Mouse (Mus musculus) midbrain, postnatal 0 days (tissue): ENCODE measurements at regions not wholly inside any gene's neighbourhood (a gene's known extent, or its start where the extent isn't known, plus 50 kb on each side); places are given as distances from the start of the nearest gene placed in this dataset.

Experiments
- ATAC-seq: fragments of 200-750 bp; cut with Nextera tagmentation; 2 replicates; pipeline ENCODE4 v1.8.0; 2017; ENCODE audit warnings: moderate number of reproducible peaks, mild to moderate bottlenecking, moderate TSS enrichment, moderate library complexity; ENCODE audit not compliant: low FRiP score
- DNase-seq: peaks from one replicate; pipeline ENCODE4 v3.0.0-alpha.2; 2015; ENCODE audit warnings: low spot score
- H3K27ac ChIP-seq: fragments of 300-500 bp; sonication (generic); 2 replicates; pipeline ENCODE4 v1.5.1; 2014; ENCODE audit warnings: low read depth, mild to moderate bottlenecking, low read length, mixed read lengths
- H3K27me3 ChIP-seq: fragments of 300-500 bp; sonication (generic); 2 replicates; pipeline ENCODE4 v1.6.1; 2014; ENCODE audit warnings: low read length, control low read depth, mixed read lengths; ENCODE audit not compliant: insufficient read depth
- H3K36me3 ChIP-seq: fragments of 300-500 bp; sonication (generic); 2 replicates; pipeline ENCODE4 v1.6.1; 2014; ENCODE audit warnings: low read length, control low read depth, mixed read lengths; ENCODE audit not compliant: insufficient read depth
- H3K4me1 ChIP-seq: fragments of 300-500 bp; sonication (generic); 2 replicates; pipeline ENCODE4 v1.6.1; 2014; ENCODE audit warnings: mild to moderate bottlenecking, control low read depth, antibody characterized with exemption, low read length, mixed read lengths; ENCODE audit not compliant: insufficient read depth
- H3K4me2 ChIP-seq: fragments of 300-500 bp; sonication (generic); 2 replicates; pipeline ENCODE4 v1.6.1; 2014; ENCODE audit warnings: low read depth, mild to moderate bottlenecking, low read length, mixed read lengths; ENCODE audit not compliant: poor library complexity, severe bottlenecking
- H3K4me3 ChIP-seq: fragments of 300-500 bp; sonication (generic); 2 replicates; pipeline ENCODE4 v1.5.1; 2014; ENCODE audit warnings: low read depth, mild to moderate bottlenecking, low read length, moderate library complexity
- H3K9ac ChIP-seq: fragments of 300-500 bp; sonication (generic); replicated peaks from 2 replicates; pipeline ENCODE4 v1.6.1; 2014; ENCODE audit warnings: mild to moderate bottlenecking, low read length, moderate library complexity, mixed read lengths; ENCODE audit not compliant: poor library complexity, severe bottlenecking
- H3K9me3 ChIP-seq: fragments of 300-500 bp; sonication (generic); 2 replicates; pipeline ENCODE4 v1.6.1; 2016; ENCODE audit warnings: low read length, control low read depth
- CTCF ChIP-seq: IDR thresholded peaks from 2 replicates; pipeline ENCODE4 v1.5.1; 2016; ENCODE audit warnings: antibody characterized with exemption, mild to moderate bottlenecking
- WGBS: fragments of 180-500 bp; shearing (Covaris S2); extraction: QIAGEN DNeasy Blood & Tissue Kit; methylation state at CpG from one replicate; pipeline ENCODE4 v1.1.7; 2014; 5-methylcytosine and 5-hydroxymethylcytosine counted together

DNA sequence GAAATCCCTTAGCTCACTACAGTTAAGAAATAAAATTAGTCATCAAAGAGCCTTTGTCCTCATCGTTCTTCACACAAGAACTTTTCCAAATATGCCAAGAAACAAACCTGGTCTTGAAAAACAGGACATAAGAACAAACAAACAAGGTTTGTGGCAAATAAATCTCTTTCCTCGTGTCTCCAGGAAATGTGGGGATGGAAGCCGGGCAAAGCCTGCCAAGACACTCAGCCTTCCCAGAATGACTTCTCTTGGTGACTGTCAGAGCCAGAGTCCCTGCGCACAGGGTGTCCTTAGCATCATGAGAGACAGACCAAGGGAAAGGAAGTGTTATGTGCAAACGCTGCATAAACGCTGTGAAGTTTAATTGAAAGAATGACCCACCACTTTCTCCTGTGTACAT, 147.2 kb downstream of the Foxo1 start:
- H3K9ac ChIP-seq, result no peak overlapping the region
- WGBS, result 37% methylated on average over 6 of the region's 6 CpGs

GRCm38 (mm10) chr3:52414017-52414416, 145.9 kb downstream of the Foxo1 start:
- H3K4me2 ChIP-seq, result no peak overlapping the region
- H3K36me3 ChIP-seq, result no peaks in the 10 kb centered on the region
- DNase-seq, result no peak
- H3K4me3 ChIP-seq, result no peak overlapping the region
- 39% methylated on average over 6 of the region's 6 CpGs for WGBS
- H3K27ac ChIP-seq, result no peak overlapping the region
- no peak for ATAC-seq
- H3K27me3 ChIP-seq, result no peaks in the 10 kb centered on the region
- no peak overlapping the region for H3K9ac ChIP-seq
- no peaks in the 10 kb centered on the region for H3K4me1 ChIP-seq
- no peaks in the 10 kb centered on the region for H3K9me3 ChIP-seq
- TF ChIP-seq CTCF, result no peak

More for the DNA sequence above, 147.2 kb downstream of the Foxo1 start:
- no peak for ATAC-seq
- TF ChIP-seq CTCF, result no peak
- Histone ChIP-seq H3K36me3 (no peaks in the 10 kb centered on the region), H3K4me2 (no peak overlapping the region), H3K27ac (no peak overlapping the region), H3K9me3 (no peaks in the 10 kb centered on the region), H3K27me3 (no peaks in the 10 kb centered on the region), H3K4me3 (no peak overlapping the region), H3K4me1 (no peaks in the 10 kb centered on the region)
- DNase-seq, result no peak

- DNase-seq (no peak), ATAC-seq (no peak)
- no peaks in the 10 kb centered on the region for H3K9me3 ChIP-seq
- H3K4me1 ChIP-seq, result no peaks in the 10 kb centered on the region
- no peaks in the 10 kb centered on the region for H3K36me3 ChIP-seq
- no peaks in the 10 kb centered on the region for H3K27me3 ChIP-seq
- no peak overlapping the region for H3K4me3 ChIP-seq
- no peak overlapping the region for H3K9ac ChIP-seq
- WGBS, result 19% methylated on average over 10 of the region's 10 CpGs
- TF ChIP-seq CTCF, result no peak
- no peak overlapping the region for H3K27ac ChIP-seq
- no peak overlapping the region for H3K4me2 ChIP-seq
Observed at GRCm38 (mm10) chr3:52413187-52413746, 145.1 kb downstream of the Foxo1 start.

- Histone ChIP-seq H3K36me3 (no peaks in the 10 kb centered on the region), H3K4me3 (no peak overlapping the region), H3K27ac (no peak overlapping the region), H3K9ac (no peak overlapping the region), H3K4me2 (no peak overlapping the region), H3K4me1 (no peaks in the 10 kb centered on the region), H3K27me3 (no peaks in the 10 kb centered on the region), H3K9me3 (no peaks in the 10 kb centered on the region)
- ATAC-seq, result no peak
- no peak for DNase-seq
- 90% methylated on average over 5 of the region's 5 CpGs for WGBS
- no peak for TF ChIP-seq CTCF
Observed at GRCm38 (mm10) chr3:52411356-52411755, 143.2 kb downstream of the Foxo1 start.

DNA sequence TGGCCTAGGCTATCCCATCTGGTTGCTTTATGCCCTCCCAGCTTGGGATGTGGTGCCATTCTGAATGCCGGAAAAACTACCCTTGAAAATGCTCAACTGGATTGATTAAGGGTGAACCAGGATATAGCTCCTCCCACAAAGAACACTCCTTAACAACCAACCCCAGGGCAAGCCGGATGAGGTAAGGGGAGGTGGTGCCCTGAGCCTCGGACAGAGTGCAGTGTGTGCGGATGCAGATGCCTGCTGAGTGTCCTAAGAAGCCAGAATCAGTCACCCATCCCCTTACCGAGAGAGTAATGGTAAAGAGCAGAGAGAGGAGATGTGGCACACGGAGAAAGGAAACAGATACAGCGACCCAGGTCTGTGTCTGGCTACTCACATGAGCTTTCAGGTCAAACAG, 141.3 kb downstream of the Foxo1 start:
- H3K4me3 ChIP-seq, result no peak overlapping the region
- DNase-seq (no peak), ATAC-seq (no peak)
- TF ChIP-seq CTCF, result no peak
- H3K9me3 ChIP-seq, result no peaks in the 10 kb centered on the region
- no peak overlapping the region for H3K4me2 ChIP-seq
- no peak overlapping the region for H3K9ac ChIP-seq
- H3K36me3 ChIP-seq, result no peaks in the 10 kb centered on the region
- 65% methylated on average over 7 of the region's 7 CpGs for WGBS
- H3K4me1 ChIP-seq, result no peaks in the 10 kb centered on the region
- no peaks in the 10 kb centered on the region for H3K27me3 ChIP-seq
- H3K27ac ChIP-seq, result no peak overlapping the region

DNA sequence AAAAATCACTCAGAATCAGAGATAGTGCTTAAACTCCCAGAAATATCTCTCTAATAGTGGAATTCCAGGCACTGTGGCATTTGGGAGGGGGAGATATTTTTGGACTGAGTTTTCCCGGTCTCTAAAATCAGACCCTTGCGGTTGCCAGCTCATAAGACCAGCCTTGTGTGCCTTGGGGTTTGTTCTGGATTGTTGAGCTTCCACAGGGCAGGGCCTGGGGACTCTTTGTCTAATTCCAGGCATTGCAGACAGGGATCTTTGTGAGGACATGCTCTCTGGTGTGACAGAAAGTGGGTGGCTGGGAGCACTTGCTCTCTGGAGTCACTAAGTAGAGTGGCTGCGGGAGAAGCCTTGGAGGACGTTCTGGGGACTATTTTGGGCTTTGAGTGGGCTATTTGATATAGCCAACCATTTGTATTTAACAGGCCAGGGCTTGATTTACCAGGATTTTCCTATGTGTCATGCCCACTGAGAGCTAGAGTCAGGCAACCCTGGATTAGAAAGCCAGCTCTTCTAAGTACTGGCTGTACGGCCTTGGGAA, 138.7 kb downstream of the Foxo1 start:
- Histone ChIP-seq H3K4me3 (no peak overlapping the region), H3K4me2 (no peak overlapping the region)
- WGBS, result 79% methylated on average over 5 of the region's 5 CpGs

More for the DNA sequence above, 138.7 kb downstream of the Foxo1 start:
- TF ChIP-seq CTCF, result no peak
- DNase-seq (no peak), ATAC-seq (no peak)
- Histone ChIP-seq H3K27me3 (no peaks in the 10 kb centered on the region), H3K9me3 (no peaks in the 10 kb centered on the region), H3K9ac (no peak overlapping the region), H3K4me1 (no peaks in the 10 kb centered on the region), H3K36me3 (no peaks in the 10 kb centered on the region), H3K27ac (no peak overlapping the region)
